Mouse (Mus musculus): ENCODE results near the gene Hcrtr2.

Hcrtr2 gene

DNA sequence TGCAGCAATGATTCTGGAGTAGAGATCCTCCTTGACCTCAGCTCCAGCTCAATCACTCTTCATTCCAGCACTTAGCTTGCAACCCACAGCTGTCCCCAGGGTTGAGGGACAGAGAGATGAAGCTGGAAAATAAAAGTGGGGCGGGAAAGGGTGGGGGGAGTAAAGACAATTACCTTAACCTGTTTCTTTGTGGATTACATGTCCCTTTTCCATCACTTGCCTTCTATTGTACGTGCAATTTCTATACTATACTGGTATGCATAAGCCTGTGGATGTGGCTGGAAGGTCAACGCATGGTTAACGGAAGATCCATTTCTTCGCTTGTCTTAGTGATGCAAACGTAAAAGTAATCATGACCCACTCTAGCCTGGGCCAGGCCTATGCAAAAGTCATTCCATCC is at the start of gene Hcrtr2:
Gene Hcrtr2 (minus strand): TSS at position 101 of the 400 bp plus-strand sequence.
- no peak for DNase-seq (ENCODE audit: low spot score)

- no peak for DNase-seq (ENCODE audit: low spot score)
These were observed 41.2 kb upstream of the Hcrtr2 start for GRCm38 (mm10) chr9:76364874-76365273.

DNA sequence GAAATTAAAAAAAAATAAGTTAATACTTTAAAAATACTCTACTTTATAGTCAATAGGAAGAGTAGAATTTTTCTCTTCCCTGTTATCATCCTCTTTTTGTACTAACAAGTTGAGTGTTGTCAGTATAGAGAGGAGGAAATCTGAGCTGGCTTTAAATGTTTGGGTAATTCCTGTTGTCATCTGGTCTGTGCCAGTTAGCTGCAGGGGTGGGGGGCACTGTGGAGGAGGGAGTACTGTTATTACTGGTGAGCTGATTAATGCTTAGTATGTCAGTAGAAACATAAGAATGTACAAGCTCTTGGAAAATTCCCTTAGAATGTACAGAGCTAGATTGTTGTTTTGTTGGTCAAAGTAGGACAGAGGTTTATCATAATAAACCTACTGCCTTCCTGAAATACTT is 36.7 kb upstream of the Hcrtr2 start:
- no peak for DNase-seq (ENCODE audit: low spot score)

- DNase-seq (ENCODE audit: low spot score), result no peak
These were observed 28.7 kb upstream of the Hcrtr2 start for GRCm38 (mm10) chr9:76352346-76352745.

- DNase-seq (ENCODE audit: low spot score), result no peak
These were observed 23.6 kb upstream of the Hcrtr2 start for GRCm38 (mm10) chr9:76347298-76347697.

DNA sequence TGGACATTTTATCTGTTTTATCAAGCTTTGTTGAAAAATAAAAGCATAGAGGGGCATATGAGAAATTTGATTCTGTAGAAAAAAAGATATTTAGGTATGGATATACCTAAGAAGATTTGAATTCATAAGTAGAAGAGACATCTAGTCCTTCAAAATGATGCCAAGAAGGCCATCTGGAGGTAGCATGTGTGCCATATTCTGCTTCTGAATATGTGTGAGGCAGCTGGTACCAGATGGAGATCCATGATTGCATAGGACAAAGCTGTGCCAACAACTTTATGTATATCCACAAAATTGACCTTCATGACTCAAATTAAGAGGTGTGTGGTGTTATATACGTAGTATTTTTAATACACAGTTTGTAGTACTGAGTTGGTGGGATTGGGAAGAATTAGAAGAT is 7.4 kb upstream of the Hcrtr2 start:
- DNase-seq (ENCODE audit: low spot score), result no peak

- peak; percentile 1 for DNase-seq (ENCODE audit: low spot score)
These were observed 412 bp downstream of the Hcrtr2 start for GRCm38 (mm10) chr9:76323186-76323701.

GRCm38 (mm10) chr9:76322122-76323052 is 1.3 kb downstream of the Hcrtr2 start:
- no peak for DNase-seq (ENCODE audit: low spot score)

DNA sequence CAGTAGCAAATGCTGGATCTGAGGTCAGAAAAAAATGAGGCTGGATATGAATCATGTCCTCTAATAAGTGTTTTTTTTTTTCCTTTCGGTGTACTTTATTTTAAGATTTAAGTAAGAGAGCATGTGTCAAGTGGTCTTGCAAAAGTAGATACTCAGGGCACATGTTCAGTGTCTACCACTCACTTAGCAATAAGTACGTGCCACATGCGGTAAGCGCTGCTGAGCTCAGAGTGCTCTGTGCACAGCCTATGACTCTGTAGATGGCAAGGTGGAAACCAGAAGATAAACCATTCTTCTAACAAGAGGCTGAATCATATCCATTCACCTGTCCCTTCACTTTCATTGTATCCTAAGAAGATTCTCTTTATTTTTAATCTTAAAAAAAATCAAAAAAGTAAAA is 2.1 kb downstream of the Hcrtr2 start:
- DNase-seq (ENCODE audit: low spot score), result no peak

DNA sequence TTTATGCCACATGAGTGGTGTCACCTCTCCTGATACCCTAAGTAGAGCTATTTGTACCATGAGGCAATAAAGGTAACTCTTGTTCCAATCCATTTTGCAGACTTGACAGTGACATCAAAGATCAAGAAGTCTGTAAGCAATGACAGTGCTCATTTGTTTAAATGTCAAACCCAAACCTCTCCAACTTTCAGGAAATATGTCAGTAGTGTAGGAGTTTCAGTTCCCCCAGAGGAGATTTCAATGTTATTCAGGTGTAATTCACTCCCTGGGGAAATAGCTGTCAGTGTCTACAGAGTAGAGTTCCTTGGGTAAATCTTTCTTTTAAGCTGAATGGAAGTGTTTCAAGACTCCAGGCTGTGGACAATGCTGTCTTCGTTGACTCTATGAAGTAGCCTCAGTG is 2.9 kb downstream of the Hcrtr2 start:
- no peak for DNase-seq (ENCODE audit: low spot score)

DNA sequence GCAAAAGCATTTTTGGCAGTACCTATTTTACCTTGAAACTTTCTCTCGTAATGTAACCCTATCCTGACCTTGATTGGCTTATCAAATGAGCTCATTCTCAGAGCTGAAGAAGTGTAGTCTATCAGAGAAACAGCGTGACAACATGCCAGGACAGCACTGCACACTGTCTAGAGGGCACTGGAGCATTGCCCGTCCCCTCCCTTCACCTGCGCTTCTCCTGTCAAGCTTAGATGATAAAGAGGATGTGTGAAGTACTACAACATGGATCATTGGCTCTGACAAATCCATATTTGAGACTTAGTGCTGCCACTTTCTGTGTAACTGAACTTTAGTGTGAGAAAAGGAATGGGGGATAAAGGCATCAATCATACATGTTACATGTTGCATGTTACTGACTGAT is 5.4 kb downstream of the Hcrtr2 start:
- DNase-seq (ENCODE audit: low spot score), result no peak

GRCm38 (mm10) chr9:76315096-76315495 is 8.6 kb downstream of the Hcrtr2 start:
- no peak for DNase-seq (ENCODE audit: low spot score)

DNA sequence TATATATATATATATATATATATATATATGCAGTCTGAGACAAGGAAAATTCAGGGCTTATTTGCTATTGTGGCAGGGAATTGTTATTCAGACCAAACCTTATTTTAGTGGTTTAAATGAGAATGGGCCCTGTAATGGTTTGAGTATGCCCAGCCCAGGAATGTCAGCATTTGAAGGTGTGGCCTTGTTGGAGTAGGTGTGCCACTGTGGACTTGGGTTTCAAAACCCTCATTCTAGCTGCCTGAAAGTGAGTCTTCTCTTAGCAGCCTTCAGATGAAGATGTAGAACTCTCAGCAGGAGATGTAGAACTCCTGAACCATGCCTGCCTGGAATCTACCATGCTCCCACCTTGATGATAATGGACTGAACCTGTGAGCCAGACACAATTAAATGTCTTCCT is 9.7 kb downstream of the Hcrtr2 start:
- DNase-seq (ENCODE audit: low spot score), result no peak

DNA sequence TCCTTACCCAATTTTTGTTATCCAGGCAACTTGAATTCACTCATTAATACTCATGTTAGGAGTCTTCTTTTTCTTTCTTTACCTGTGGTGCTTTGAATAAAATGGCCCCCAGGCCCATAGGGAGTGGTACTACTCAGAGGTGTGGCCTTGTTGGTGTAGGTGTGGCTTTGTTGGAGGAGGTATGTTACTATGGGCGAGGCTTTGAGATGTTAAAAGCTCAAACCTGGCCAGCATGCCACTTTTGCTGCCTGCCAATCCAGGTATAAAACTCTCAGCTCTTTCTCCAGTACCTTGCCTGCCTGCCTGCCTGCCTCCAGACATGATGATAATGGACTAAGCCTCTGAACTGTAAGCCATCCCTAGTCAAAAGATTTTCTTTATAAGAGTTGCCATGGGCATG is 11.4 kb downstream of the Hcrtr2 start:
- no peak for DNase-seq (ENCODE audit: low spot score)

GRCm38 (mm10) chr9:76291384-76291783 is 32.3 kb downstream of the Hcrtr2 start:
- no peak for DNase-seq (ENCODE audit: low spot score)

- no peak for DNase-seq (ENCODE audit: low spot score)
These were observed 52.8 kb downstream of the Hcrtr2 start for GRCm38 (mm10) chr9:76270886-76271285.

GRCm38 (mm10) chr9:76257731-76258130 is 65.9 kb downstream of the Hcrtr2 start:
- no peak for DNase-seq (ENCODE audit: low spot score)

- no peak for DNase-seq (ENCODE audit: low spot score)
These were observed 71.1 kb downstream of the Hcrtr2 start for GRCm38 (mm10) chr9:76252544-76252943.

DNA sequence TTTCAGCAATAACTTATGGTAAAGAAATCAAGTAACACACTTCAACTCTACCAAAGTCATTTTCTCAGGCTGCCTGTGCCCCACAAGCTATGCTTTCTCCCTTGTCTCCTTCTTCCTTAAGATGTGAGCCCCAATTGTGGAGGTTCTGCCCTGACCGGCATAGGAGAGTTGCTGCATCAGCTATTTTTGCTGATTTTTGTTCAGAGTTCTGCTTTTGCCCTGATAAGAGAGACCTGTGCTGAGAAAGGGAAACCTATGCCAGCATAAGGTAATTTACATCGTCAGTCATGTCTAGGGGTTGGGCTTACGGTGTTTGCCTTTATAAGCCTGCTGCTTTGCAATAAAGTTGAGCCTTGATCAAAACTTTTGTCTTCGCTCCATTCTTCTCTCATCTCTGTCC is 71.5 kb downstream of the Hcrtr2 start:
- DNase-seq (ENCODE audit: low spot score), result no peak

DNA sequence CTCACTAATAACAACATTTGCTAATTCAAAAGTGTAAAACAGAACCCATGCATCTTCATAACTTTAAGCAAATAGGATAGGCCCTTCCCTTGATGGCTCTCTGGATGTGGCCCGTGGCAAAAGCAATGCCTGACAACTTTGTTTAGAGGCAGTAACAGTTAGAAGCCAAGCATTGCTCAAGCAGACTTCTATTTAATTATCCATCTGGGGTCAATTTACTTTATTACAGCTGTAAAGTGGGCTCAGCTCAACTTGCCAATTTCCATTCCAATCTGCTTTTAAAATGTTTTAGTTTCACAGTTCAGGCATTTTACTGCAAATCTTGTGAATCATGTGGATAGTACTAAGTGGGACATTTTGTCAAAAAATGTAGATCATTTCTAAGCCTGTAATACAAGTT is 81.3 kb downstream of the Hcrtr2 start:
- DNase-seq (ENCODE audit: low spot score), result no peak

DNA sequence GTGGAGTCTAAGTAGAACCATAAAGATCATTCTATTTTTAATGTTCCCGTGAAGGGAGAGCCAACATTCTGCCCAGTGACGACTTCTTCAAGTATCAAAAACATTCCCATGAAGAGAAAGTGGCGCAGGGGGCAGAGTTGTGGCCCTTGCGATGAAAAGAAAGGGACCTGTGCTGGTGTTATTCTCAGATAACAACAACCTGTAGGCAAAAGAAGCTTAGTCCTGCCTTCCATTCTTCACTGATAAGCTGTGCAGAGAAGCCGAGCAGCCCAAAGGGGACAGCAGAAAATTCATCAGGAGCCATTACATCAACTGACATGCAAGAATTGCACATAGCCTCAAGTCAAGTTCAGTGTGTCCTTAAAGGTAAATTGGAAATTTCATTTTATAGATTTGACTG is 85.7 kb downstream of the Hcrtr2 start:
- DNase-seq (ENCODE audit: low spot score), result no peak

DNA sequence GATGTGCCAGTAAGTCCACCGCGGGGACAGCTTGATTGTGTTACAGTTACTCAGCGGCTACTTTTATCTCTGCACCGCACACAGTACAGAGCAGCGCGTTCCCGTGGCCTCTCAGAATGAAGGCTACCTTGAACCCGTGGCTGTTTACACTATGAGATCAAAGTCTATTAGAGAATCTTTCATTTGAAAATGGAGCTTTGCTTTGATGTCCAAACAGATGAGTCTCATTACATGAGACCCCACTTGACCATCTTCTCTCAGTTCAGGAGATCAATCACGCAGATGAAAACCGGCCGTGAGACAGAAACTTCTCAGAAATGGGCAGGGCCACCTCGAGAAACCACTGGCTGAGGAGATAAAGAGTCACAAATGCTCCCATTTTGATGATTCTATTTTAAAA is 86.4 kb downstream of the Hcrtr2 start:
- no peak for DNase-seq (ENCODE audit: low spot score)

- peak; percentile 6 for DNase-seq (ENCODE audit: low spot score)
These were observed 87.0 kb downstream of the Hcrtr2 start for GRCm38 (mm10) chr9:76236626-76237025.

Measured in ovary, postnatal 10 days (tissue).